Mouse (Mus musculus): ENCODE data around the gene Fzd2. TPM values are rescaled to one million over a fixed set of nuclear protein-coding genes. Genes with fewer than 3 reads are reported as not detected.

The Fzd2 gene
- polyA plus RNA-seq, 1 experiment from 2014 or later: 27.9 TPM

DNA sequence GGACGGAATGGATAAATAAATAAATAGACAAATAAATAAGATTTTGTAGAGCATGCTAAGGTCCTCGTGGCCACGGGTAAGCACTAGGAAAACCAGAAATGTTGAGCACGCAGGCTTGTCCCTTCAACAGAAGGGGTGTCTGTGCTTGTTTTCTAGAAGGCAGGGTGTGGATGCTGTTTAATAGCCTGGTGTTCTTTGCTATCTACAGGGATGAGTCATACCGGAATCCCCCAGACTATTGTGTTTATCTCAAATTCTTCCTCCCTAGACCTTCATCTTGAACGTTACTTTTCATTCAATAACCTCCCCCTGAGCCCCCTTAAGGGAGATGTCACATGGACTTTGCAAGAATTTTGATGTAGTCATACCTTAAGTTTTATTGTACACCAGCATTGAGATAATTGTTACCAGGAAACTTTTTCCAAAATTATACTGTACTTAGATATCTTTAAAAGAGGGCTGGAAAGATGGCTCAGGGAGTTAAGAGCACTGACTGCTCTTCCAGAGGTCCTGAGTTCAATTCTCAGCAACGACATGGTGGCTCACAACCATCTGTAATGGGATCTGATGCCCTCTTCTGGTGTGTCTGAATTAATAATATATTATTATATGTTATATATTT is 35.3 kb upstream of the Fzd2 start:
- Histone ChIP-seq H3K27ac (replicated peaks) (no peak overlapping the region), H3K36me3 (no peaks in the 10 kb centered on the region), H3K9me3 (replicated peaks) (no peaks in the 10 kb centered on the region), H3K4me1 (peaks cover 7% of the 10 kb centered on the region), H3K27me3 (ENCODE audit: low read depth, poor library complexity, severe bottlenecking) (no peaks in the 10 kb centered on the region; the same call in 1 of the 2 replicates), H3K4me3 (no peak overlapping the region)
- DNase-seq (ENCODE audit: low spot score): no peak
- 86% methylated on average over 7 of the region's 7 CpGs for WGBS

DNA sequence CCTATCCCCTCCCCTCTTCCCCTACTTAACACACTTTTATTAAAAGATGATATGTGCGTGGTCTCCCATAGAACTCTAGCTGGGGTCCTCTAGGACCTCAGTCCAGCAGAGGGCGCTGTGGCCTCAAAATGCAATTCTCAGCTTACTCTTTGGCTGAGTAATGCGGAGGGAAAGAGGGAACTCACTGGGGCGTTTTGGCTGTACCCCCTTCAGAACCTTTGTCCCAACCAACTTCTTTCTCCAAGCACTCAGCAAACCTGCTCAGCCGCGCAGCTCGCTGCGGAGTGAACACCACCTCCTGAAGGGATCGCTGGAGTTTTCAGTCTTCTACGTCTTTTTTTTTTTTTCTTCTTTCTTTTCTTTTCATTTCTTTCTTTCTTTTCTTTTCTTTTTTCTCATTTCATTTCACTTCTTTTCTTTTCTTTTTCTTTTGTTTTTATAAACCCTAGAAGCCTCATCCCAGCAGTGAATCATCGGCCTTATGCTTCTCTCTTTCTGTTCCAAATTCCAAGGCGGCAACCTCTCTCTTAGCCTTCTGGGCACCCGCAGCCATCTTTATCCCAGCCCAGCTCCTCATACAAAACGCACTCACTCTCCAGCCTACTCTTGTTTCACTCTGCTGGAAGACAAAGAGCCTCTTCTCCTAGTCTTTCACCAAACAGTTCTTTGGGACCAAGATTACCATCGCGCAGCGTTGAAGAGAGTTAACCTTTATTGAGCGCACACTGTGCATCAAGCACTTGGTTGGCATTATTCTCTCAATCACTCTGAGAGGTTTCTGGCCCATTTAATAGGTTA is 31.1 kb upstream of the Fzd2 start:
- no peaks in the 10 kb centered on the region; the same call in 1 of the 2 replicates for H3K27me3 ChIP-seq (ENCODE audit: low read depth, poor library complexity, severe bottlenecking)
- peak; percentile 92 for DNase-seq (ENCODE audit: low spot score)
- H3K4me1 ChIP-seq: peaks cover 25% of the 10 kb centered on the region
- H3K4me3 ChIP-seq: peak overlapping the region; percentile 52
- WGBS: 7% methylated on average over 18 of the region's 18 CpGs
- H3K9me3 ChIP-seq (replicated peaks): no peaks in the 10 kb centered on the region
- no peaks in the 10 kb centered on the region for H3K36me3 ChIP-seq
- H3K27ac ChIP-seq (replicated peaks): peak overlapping the region; percentile 88

DNA sequence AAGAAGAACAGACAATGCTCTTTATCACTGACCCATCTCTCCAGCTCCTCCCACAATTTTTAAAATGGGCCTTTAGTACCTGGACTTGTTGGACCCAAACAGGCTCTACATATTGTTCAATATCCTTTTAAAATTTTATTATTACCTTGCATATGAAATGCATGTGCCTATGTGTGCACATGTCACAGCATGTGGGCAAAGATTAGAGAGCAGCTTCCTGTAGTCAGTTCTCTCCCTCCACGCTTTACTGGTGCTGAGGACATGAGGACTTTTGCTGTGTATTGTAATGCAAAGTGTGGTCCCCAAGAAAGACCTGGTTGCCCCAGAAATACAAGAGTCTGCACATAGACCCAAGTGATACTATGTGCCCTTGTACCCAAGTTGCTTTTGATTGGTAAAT is 29.2 kb upstream of the Fzd2 start:
- 59% methylated on average over 1 of the region's 1 CpGs for WGBS
- H3K27ac ChIP-seq (replicated peaks): no peak overlapping the region
- H3K4me3 ChIP-seq: no peak overlapping the region
- DNase-seq (ENCODE audit: low spot score): no peak
- no peaks in the 10 kb centered on the region for H3K36me3 ChIP-seq
- peaks cover 44% of the 10 kb centered on the region for H3K4me1 ChIP-seq
- H3K9me3 ChIP-seq (replicated peaks): no peaks in the 10 kb centered on the region
- H3K27me3 ChIP-seq (ENCODE audit: low read depth, poor library complexity, severe bottlenecking): peaks cover 8% of the 10 kb centered on the region

DNA sequence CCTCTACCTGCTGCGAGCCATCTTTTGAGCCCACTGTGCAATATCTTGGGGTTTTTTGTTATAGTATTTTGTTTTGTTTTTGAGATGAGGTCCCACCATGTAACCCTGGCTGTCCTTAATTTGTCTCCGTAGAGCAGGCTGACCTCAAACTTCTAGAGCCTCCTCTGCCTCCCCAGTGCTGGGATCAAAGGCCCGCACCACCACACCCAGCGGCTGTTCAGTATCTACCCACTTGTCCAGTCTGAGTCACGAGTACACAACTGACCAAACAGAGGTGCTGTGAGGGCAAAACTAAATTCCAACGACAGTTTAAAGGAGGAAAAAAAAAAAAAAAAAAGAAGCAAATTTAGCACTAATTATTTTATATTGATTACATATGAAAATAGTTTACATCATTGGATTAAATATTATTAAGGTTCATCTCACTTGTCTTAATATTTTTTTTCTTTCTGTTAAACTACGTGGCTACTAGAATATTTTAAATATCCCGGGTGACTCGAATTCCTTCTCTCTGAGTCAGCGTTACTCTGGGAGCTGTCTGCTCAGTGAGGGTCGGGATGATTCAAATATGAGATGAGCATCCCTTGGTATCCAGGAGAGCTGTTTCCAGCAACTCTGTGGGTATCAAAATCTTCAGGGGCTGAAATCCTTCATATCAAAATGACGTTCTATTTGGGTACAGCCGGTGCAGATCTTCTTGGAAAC is 28.0 kb upstream of the Fzd2 start:
- 74% methylated on average over 13 of the region's 13 CpGs for WGBS
- DNase-seq (ENCODE audit: low spot score): no peak
- H3K4me3 ChIP-seq: no peak overlapping the region
- H3K27ac ChIP-seq (replicated peaks): no peak overlapping the region
- peaks cover 18% of the 10 kb centered on the region for H3K27me3 ChIP-seq (ENCODE audit: low read depth, poor library complexity, severe bottlenecking)
- H3K4me1 ChIP-seq: peaks cover 56% of the 10 kb centered on the region
- no peaks in the 10 kb centered on the region for H3K36me3 ChIP-seq
- no peaks in the 10 kb centered on the region for H3K9me3 ChIP-seq (replicated peaks)

DNA sequence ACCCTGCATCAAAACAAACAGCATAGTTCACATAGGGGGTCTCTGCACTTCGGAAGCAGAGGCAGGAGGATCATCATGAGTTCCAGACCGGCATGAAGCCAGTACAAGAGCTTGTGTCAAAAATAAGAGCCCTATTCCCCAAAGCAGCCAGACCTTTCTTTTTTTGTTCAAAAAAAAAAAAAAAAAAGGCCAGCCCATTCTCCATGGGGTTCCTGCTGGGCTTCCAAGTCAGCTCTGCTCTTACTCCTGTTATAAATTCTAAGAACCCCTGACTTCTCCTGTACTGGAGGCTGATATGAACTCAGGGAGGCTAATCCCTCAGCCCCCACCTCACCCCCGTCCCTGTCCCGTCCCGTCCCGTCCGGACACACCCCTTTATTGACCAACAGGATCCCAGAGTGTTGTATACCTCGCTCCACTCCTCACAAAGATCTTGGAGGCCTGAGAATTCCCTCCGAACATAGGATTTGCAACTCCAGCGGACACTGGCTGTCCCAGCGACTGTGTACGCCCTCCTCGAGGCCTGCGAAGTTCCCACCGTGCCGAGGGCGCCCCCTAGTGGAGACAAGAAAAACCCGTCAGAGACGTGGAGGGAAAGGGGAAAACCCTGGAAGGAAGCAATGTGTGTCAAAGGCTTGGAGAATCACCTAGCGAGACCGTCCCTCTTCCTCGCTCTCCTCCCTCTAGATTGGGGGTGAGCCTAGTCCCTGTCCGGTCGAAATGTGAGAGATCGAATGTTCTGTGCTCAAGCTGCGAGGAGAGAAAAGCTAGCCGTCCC is 25.7 kb upstream of the Fzd2 start:
- H3K36me3 ChIP-seq: no peaks in the 10 kb centered on the region
- no peaks in the 10 kb centered on the region for H3K9me3 ChIP-seq (replicated peaks)
- 5% methylated on average over 27 of the region's 27 CpGs for WGBS
- peak overlapping the region; percentile 46 for H3K4me3 ChIP-seq
- peak overlapping the region; percentile 94 for H3K27ac ChIP-seq (replicated peaks)
- peaks cover 41% of the 10 kb centered on the region for H3K27me3 ChIP-seq (ENCODE audit: low read depth, poor library complexity, severe bottlenecking)
- DNase-seq (ENCODE audit: low spot score): peak; percentile 88
- peaks cover 71% of the 10 kb centered on the region for H3K4me1 ChIP-seq

DNA sequence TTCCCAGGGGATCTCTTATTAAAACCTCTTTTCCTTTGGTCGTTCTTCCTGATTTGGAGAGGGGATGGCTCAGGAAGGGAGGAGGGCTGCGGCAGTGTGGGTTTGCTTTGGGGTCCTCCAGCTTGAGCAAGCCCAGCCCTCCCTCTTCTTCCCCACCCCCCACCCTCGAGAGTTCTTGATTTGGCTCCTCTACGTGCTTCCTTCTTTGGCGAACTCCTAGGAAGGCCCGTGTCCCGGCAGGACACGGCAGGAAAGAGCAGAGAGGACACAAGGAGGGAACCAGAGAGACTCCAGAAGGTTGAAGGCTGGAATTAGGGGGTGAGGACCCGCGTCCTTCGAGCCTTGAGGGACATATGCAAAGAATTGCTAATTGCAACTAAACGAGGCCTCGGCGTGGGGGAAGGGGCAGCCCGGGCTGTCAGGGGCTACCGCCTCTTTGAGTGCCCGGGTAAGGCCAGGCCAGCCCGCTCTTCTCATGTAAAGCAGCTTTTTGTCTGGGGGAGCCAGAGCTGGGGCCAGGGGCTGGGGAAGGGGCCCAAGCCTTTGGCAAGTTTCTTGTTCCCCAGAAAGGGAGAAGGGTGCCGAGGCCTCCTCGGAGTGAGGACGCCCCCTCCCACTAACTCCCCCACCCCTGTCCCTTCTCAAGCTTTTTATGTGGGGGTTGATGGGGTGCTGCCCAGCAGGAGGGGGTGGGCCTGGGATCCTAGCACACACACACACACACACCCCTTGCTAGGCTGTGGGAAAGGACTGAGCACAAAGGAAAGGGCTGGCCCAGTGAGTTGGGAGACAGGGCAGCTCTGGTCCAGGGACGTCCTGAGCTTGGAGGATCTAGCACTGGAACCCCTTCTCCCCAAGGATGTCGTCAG is 24.8 kb upstream of the Fzd2 start, which contains the start of gene Gm11627:
Gene Gm11627, minus strand, starts transcription at position 297 of the 869 bp plus-strand sequence.
- 3% methylated on average over 23 of the region's 23 CpGs for WGBS
- Histone ChIP-seq H3K9me3 (replicated peaks) (no peaks in the 10 kb centered on the region), H3K4me3 (peak within 1 kb of the TSS; percentile 46), H3K27me3 (ENCODE audit: low read depth, poor library complexity, severe bottlenecking) (peaks cover 50% of the 10 kb centered on the region), H3K36me3 (no peaks in the 10 kb centered on the region), H3K27ac (replicated peaks) (peak within 1 kb of the TSS; percentile 94), H3K4me1 (peaks cover 71% of the 10 kb centered on the region)
- DNase-seq (ENCODE audit: low spot score): peak; percentile 86

DNA sequence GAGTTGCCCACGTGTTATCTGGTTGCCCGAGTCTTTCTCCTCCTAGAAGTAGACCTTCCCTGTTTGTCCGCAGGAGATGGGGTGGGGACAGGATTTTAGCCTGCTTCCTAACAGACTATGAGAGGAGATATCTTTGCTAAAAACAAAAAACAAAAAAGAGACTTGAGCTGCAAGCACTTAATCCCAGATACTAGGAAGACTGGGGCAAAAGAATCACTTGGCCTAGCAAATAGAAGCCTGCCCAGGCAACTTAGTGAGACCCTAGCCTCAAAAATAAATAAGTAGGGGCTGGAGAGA is 24.2 kb upstream of the Fzd2 start:
- no peaks in the 10 kb centered on the region for H3K9me3 ChIP-seq (replicated peaks)
- no peak for DNase-seq (ENCODE audit: low spot score)
- WGBS: 12% methylated on average over 3 of the region's 3 CpGs

DNA sequence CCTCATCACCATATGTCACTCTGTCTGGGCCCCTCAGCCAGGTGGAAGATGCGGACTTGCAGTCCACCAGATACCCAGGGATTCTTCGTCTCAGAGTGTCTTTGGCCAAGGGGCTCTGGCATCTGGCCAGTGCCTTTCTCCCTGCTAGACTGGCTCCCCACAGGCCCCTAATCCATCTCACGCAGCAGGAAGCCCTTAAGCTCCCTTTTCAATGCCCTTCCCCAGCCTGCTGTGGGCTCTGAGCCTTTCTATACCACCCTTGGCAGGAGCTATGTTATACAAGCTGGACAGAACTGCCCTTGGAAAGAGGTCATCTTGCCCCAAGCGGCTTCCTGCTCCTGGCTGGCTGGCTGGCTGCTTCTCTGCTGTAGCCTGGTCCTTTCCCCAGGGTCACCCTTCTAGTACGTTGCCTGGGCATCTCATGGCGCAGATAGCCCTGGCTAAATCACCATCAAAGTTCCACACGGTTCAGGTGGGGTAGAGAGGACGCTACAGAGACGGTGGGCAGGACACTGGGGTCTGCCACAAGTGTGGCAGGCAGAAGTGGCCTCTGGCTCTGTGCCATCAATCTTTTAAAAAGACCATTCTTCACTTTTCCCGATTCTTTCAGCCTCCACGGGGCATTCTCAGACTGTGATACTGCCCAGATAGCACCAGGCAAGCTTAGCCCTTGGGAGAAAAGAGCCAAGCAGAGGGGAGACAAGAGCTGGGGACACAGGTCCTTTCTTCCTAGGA is 22.7 kb upstream of the Fzd2 start:
- Histone ChIP-seq H3K27ac (replicated peaks) (peak overlapping the region; percentile 94), H3K4me1 (peaks cover 66% of the 10 kb centered on the region), H3K9me3 (replicated peaks) (peaks cover 9% of the 10 kb centered on the region; the same call in 1 of the 2 replicates), H3K36me3 (no peaks in the 10 kb centered on the region), H3K4me3 (peak overlapping the region; percentile 16; the same call in 1 of the 2 replicates), H3K27me3 (ENCODE audit: low read depth, poor library complexity, severe bottlenecking) (peaks cover 64% of the 10 kb centered on the region)
- WGBS: 8% methylated on average over 11 of the region's 11 CpGs
- DNase-seq (ENCODE audit: low spot score): peak; percentile 48

More for the DNA sequence above, 24.2 kb upstream of the Fzd2 start:
- Histone ChIP-seq H3K36me3 (no peaks in the 10 kb centered on the region), H3K27ac (replicated peaks) (peak overlapping the region; percentile 94), H3K4me1 (peaks cover 71% of the 10 kb centered on the region), H3K27me3 (ENCODE audit: low read depth, poor library complexity, severe bottlenecking) (peaks cover 56% of the 10 kb centered on the region), H3K4me3 (peak overlapping the region; percentile 46)

DNA sequence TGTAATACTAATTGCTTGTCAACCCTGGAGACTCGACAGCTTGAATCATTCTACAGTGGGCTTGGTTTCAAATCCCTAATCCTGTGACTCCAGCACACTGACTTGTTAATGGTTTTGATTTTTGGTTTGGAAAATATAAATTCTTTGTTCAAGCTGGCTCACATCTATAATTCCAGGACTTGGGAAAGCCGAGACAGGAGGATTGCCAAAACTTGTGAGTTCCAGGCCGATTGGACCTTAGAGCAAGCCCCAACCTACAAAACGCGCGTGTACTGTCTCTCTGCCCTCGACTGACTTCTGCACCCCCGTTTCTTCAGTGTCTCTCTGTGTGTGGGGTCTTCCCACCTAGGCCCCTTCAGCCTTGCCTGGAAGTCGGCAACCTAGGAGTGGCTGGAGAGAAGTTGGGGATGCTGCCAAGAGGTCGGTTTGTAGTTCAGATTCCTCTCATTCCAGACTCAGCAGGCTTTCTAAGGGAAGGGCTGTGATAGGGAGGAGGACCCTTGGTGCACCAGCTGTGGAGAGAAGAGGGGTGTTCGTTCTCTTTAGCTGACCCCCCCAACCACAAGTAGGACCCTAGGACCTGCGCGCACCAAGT is 22.1 kb upstream of the Fzd2 start:
- Histone ChIP-seq H3K4me1 (peaks cover 62% of the 10 kb centered on the region), H3K9me3 (replicated peaks) (peaks cover 14% of the 10 kb centered on the region; the same call in 1 of the 2 replicates), H3K27me3 (ENCODE audit: low read depth, poor library complexity, severe bottlenecking) (peaks cover 64% of the 10 kb centered on the region), H3K27ac (replicated peaks) (peak overlapping the region; percentile 70), H3K4me3 (no peak overlapping the region), H3K36me3 (no peaks in the 10 kb centered on the region)
- 15% methylated on average over 13 of the region's 13 CpGs for WGBS
- DNase-seq (ENCODE audit: low spot score): peak; percentile 26

DNA sequence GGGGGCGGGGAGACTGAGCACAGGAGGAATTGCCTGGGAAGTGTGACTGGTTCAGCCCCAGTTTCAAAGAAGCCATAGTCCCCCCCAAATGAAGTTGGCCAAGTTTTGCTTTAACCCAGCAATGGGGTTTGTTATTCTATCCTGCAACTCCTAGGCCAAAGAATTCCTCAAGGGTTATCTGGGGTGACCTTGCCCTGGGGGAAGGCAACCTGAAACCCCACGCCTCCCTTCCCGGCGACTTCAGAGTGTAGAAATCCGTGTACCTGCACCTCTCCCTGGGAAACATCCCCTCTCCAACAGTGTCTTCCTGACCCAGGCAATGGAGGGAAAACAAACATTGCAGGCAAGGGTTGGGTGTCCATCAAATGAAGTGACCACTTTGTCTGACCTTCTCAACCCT is 21.5 kb upstream of the Fzd2 start:
- Histone ChIP-seq H3K4me3 (no peak overlapping the region), H3K4me1 (peaks cover 56% of the 10 kb centered on the region), H3K27me3 (ENCODE audit: low read depth, poor library complexity, severe bottlenecking) (peaks cover 64% of the 10 kb centered on the region), H3K27ac (replicated peaks) (peak overlapping the region; percentile 70), H3K36me3 (no peaks in the 10 kb centered on the region), H3K9me3 (replicated peaks) (peaks cover 14% of the 10 kb centered on the region; the same call in 1 of the 2 replicates)
- 6% methylated on average over 5 of the region's 5 CpGs for WGBS
- peak; percentile 20 for DNase-seq (ENCODE audit: low spot score)

All from midbrain, embryonic 10.5 days (tissue).